Mouse (Mus musculus): ENCODE data around the gene Ncoa3.
A peak's percentile ranks its signal among the peaks of the same experiment; 100 is the strongest.

Gene Ncoa3

GRCm38 (mm10) chr2:165970767-165971166 is 21.7 kb upstream of the Ncoa3 start:
- DNase-seq (ENCODE audit: low spot score in 2 of 2): no peak

DNA sequence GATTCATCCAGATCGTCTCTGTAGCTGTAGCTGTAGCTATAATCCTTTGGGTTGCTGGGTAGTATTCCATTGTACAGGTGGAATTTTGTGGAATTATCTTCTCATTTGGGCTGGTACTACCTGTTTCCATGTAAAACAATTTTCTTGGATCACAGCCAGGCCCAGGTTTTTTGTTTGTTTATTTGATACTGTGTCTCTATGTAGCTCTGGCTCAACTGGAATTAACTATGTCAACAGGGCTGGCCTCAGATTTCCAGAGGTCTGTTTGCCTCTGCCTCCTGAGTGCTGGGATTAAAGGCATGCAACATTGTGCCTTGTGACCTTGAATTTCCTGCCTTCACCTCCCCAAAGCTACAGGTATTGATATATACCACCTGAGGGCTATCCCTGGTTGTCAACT is 18.1 kb upstream of the Ncoa3 start:
- DNase-seq (ENCODE audit: low spot score in 2 of 2): no peak

- DNase-seq (ENCODE audit: low spot score in 2 of 2): no peak
These were observed 16.2 kb upstream of the Ncoa3 start for GRCm38 (mm10) chr2:165976186-165976585.

DNA sequence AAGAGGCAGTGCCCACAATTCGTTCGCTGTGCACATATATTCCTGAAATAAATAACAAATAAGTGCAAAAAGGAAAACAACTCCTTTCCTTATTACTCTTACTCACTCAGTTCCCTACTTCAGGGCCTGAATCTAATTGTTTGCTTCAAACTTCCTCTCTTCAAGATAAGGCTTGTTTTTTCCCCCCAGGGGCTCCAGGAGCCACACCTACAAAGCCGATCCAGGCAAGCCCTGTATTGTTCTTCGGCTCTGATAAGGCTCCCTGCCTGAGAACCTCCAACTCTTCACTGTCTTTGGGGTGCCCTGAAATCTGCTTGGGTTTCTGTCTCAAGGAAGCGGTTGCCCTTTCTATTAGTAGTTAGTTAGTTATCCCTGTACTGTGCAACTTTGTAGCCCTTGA is 15.6 kb upstream of the Ncoa3 start:
- DNase-seq (ENCODE audit: low spot score in 2 of 2): peak; percentile 48 to 65

- DNase-seq (ENCODE audit: low spot score in 2 of 2): no peak
These were observed 14.3 kb upstream of the Ncoa3 start for GRCm38 (mm10) chr2:165978119-165978518.

DNA sequence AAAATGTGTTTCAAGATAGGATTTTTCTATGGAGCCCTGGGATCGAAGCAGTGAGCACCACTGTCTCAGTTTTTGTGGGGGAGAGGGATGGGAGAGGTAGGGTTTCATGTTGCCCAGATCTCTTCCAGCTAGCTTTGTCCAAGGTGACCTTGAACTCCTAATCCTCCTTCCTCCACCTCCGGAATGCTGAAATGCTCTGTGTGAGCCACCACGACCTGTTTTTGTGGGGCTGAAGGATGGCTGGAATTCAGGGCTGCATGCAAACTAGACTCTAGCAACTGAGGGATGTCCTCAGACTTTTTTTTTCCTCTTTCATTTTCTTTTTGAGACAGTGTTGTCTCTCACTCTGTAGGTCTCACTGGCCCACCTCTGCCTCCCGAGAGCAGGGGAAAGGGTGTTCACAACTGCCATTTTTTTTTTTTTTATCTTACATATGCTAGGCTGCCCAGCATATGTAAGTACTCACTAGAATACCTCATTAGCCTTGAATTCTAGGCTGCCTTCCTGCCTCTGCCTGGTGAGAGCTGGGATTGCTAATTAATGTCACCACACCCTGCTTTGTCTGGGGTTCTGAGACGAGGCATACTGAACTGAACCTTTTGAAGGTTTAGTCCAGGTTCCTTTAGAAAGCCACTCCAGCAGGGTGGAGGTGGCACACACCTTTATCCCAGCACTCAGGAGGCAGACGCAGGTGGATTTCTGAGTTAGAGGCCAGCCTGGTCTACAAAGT is 11.0 kb upstream of the Ncoa3 start:
- no peak for DNase-seq (ENCODE audit: low spot score in 2 of 2)

- peak; percentile 89 to 96 for DNase-seq (ENCODE audit: low spot score in 2 of 2)
These were observed 9.7 kb upstream of the Ncoa3 start for GRCm38 (mm10) chr2:165982512-165983389.

DNA sequence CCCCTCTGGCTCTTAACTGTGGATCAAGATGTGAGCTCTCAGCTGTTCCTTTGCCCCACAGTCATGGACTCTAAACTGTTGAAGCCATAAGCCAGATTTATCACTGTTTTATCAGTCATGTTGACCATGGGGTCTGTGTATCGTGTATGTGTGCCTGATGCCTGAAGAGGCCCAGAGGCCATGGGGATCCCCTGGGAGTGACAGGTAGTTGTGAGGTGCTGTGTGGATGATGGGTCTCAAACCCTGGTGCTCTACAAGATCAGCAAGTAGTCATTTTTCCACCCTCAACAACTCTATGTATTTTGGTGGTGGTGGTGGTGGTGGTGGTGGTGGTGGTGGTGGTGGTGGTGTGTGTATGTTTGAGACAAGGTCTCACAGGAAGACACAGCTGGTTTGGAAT is 8.1 kb upstream of the Ncoa3 start:
- no peak for DNase-seq (ENCODE audit: low spot score in 2 of 2)

DNA sequence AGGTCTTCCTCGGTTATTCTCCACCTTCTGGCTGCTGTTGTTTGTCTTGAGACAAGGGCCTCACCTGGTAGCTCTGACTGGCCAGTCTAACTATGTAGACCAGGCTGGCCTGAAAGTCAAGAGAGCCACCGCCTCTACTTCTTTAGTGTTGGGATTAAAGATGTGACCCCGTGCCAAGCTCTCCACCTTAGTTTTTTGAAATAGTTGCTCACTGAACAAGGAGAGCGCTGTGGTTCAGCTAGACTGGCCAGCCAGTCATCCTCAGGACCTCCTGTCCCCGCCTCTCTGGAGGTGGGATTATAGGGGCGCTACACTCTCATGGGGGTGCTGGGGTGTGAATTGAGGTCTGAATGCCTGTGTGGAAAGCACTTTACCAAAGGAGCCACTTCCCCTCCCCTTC is 7.5 kb upstream of the Ncoa3 start:
- DNase-seq (ENCODE audit: low spot score in 2 of 2): no peak

GRCm38 (mm10) chr2:165985581-165985980 is 6.9 kb upstream of the Ncoa3 start:
- no peak for DNase-seq (ENCODE audit: low spot score in 2 of 2)

DNA sequence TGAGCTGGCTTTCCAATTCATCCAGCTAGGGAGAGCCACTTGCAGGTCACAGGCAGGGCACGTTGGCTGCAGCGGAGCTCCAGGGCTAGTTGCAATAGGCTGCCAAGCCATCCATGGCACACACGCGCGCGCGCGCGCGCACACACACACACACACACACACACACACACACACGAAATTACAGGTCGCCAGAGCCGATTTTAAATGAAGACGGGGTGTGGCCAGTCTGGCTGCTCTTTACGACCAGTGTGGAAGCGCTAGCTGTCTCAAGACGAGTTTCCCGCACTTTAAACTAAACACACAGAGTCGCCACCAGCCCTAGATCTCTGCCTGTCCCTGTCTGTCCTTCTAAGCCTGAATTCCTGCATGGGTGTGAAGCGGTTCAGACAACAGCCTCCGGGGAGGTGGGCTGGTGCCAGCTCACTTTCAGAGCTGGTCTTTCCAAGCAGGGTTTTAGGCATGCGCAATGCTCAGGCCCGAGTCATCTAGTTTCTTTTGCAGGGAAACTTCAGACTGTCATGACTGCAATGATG is 5.4 kb upstream of the Ncoa3 start:
- peak; percentile 80 to 86 for DNase-seq (ENCODE audit: low spot score in 2 of 2)

DNA sequence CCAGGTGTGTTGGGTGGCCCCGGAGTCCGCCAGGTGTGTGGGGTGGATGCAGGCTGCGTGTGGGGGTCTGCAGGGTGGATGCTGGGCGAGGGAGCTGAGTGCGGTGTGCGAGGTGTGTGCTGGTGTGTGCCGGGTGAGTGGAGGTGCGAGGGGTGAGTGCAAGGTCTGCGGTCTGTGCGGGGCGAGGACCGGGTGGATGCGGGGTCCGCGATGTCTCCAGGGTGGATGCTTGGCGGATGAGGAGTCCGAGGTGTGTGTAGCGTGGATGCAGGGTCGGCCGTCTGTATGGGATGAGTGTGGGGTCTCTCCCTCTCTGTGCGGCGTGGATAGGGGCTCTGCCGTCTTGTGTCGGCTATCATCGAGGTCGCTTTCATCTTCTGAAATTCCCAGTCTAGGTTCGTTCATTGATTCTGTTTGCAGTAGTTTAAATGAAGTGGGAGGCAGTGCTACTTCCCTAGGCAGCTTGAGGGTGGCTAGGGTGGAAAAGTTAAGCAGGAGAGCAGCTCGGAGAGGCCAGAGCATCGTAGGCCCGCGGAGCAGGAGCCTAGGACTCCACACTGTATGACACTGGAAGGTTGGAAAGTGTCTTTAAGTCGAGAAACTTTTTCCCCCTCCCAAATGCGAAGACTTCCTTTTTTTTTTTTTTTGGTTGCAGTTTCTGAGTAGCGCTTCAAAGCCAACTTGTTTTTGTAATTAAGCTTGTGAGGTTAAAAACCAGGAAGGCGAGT is 901 bp downstream of the Ncoa3 start:
- DNase-seq (ENCODE audit: low spot score in 2 of 2): no peak

DNA sequence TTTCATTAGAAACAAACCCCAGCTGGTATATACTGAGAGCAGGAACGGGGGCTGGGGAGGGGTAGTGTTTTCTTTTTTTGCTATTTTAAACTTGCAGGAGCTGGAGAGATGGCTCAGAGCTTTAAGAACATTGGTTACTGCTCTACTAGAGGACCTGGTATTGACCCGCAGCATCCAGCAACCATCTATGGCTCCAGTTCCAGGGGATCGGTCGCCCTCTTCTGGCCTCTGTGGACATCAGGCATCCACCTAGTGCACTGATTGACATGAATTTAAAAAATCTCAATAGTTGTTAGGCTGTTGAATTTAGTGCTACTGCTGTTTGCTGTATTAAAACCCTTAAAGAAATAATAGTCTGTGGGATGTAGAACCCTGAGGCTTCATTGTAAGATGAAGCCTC is 1.9 kb downstream of the Ncoa3 start:
- DNase-seq (ENCODE audit: low spot score in 2 of 2): no peak

GRCm38 (mm10) chr2:165995711-165996110 is 3.3 kb downstream of the Ncoa3 start:
- no peak for DNase-seq (ENCODE audit: low spot score in 2 of 2)

GRCm38 (mm10) chr2:165996130-165996529 is 3.7 kb downstream of the Ncoa3 start:
- DNase-seq (ENCODE audit: low spot score in 2 of 2): no peak

DNA sequence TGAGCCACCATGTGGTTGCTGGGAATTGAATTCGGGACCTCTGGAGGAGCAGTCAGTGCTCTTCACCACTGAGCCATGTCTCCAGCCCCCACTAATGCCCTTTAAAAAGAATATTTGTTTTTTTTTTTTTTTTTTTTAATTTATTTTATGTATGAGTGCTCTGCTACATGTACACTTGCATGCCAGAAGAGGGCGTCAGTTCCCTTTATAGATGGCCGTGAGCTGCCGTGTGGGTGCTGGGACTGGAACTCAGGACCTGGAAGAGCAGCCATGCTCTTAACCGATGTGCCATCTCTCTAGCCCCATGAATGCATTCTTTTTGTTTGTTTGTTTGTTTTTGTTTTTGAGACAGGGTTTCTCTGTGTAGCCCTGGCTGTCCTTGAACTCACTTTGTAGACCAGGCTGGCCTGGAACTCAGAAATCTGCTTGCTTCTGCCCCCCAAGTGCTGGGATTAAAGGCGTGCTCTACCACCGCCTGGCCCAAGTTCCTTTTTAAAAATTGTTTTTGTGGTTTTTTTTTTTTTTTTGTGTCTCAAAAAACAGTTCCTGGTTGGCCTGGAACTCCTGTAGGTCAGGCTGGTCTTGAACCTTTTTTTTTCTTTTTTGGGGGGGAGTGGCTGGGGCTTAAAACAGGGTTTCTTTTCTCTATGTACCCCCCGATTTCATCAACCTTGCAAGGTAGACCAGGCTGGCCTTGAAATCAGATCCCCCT is 5.0 kb downstream of the Ncoa3 start:
- no peak for DNase-seq (ENCODE audit: low spot score in 2 of 2)

GRCm38 (mm10) chr2:165998969-165999368 is 6.5 kb downstream of the Ncoa3 start:
- no peak for DNase-seq (ENCODE audit: low spot score in 2 of 2)

DNA sequence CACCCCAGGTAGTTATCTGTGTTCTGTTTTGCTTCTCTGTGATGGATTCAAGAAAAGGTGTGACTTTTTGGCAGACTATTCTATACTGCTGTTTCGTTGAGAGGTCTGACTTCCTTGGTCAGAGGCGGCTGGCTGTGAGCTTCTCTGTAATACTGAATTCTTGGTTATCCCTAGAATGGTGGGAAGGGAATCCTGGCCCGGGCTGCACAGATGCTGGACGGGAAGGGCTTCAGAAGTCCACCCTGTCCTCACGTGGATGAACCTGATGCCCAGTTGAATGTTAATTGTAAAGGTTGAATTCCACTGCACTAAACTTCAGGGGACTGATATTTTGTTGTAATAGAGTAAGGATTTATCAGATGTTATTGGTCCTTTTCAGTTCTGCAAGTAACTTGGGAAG is 7.4 kb downstream of the Ncoa3 start:
- DNase-seq (ENCODE audit: low spot score in 2 of 2): no peak

DNA sequence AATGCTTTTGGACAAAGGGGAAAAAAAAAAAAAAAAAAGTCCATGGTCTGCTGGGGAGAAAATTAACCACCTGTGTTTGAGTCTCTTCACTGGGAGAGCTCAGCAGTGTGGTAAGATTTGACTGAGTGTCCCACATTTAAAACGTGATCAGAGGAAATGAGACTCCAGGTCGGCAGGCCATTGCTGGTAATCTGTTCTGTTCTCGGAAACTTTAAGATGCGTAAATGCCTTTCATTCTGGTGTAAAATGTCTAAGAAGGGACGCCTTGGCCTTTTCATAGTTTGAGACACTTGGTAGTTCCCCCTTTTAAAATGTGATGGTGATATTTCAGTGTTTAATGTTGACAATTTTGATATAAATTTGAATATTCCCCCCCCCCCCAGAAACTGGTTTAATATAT is 7.8 kb downstream of the Ncoa3 start:
- DNase-seq (ENCODE audit: low spot score in 2 of 2): no peak

DNA sequence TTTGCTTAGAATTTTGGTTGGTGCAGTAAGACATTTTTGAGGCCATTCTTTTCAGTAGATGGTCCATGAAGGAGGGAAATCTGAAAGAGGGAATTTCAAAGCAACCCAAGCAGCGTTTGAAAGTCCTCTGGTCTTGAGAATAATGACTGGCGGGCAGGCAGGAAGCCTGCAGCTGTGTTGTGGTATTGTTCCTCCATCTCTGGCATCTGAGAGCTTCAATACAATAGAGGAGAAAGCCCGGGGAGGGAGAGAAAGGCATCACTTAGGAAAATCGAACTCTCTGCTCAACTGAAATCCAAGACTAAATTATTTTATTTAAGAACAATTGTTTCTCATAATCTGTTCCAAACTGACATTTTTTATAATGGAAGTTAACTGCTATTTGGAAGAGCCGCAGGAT is 8.3 kb downstream of the Ncoa3 start:
- no peak for DNase-seq (ENCODE audit: low spot score in 2 of 2)

DNA sequence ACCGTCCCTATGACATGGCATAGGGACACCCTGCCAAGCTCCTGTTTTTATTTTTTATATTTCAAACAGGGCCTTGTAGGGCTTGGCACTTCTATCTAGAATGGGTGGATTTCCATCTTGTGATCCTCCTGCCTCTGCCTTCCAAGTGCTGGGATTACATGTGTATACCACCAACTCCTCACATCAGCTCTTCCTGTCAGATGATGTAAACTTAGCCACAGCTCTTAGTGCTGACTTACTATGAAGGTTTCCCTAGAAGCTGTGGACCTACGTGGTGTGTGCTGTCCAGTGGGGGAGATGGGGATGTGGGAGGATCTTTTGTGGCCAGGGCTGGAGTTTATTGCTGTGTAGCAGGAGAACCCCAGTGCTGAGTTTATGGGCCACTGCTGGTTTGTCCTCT is 8.9 kb downstream of the Ncoa3 start:
- no peak for DNase-seq (ENCODE audit: low spot score in 2 of 2)

DNA sequence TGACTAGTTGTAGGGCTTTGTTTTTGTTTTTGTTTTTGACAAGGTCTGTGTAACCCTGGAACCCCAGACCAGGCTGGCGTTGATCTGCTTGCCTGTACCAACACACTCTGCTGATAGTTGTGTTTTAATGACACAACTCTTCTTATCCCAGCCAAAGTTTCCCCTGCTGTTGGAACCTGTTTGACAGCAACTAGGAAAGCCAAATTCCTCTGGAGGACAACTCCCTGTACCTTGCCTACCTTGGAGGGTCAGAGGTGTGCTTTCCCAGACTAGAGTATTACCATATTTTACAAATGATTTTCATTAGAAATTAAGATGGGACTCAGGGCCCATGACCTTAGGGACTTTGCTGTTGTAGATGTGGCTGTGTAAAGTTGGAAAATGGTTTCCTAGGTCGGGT is 9.3 kb downstream of the Ncoa3 start:
- DNase-seq (ENCODE audit: low spot score in 2 of 2): no peak
